Mouse (Mus musculus): ENCODE data around the gene Ehhadh. TPM values are rescaled to one million over a fixed set of nuclear protein-coding genes. Genes with fewer than 3 reads are reported as not detected.
A peak's percentile ranks its signal among the peaks of the same experiment; 100 is the strongest.
"Not testable (repeated sequence)": the region's sequence is repeated elsewhere in the genome, so short reads cannot be mapped to it uniquely, and the experiment has no call there.

Gene Ehhadh
- polyA plus RNA-seq, 1 experiment from 2014 or later = 0.61 TPM

- no peak overlapping the region for H3K4me2 ChIP-seq
- ATAC-seq = no peak
- no peaks in the 10 kb centered on the region for H3K9me3 ChIP-seq (replicated peaks)
- H3K36me3 ChIP-seq (ENCODE audit: poor library complexity, severe bottlenecking) = no peaks in the 10 kb centered on the region
- no peak overlapping the region for H3K9ac ChIP-seq
- H3K27me3 ChIP-seq = no peaks in the 10 kb centered on the region
- no peak overlapping the region for H3K27ac ChIP-seq
- no peak overlapping the region for H3K4me3 ChIP-seq
- 61% methylated on average over 8 of the region's 8 CpGs for WGBS
- no peaks in the 10 kb centered on the region for H3K4me1 ChIP-seq
Measured at GRCm38 (mm10) chr16:21818629-21819028, 31.0 kb upstream of the Ehhadh start.

- no peak for ATAC-seq
- H3K4me3 ChIP-seq = no peak overlapping the region
- H3K27me3 ChIP-seq = no peaks in the 10 kb centered on the region
- WGBS = 50% methylated on average over 9 of the region's 9 CpGs
- H3K27ac ChIP-seq = no peak overlapping the region
- no peak overlapping the region for H3K4me2 ChIP-seq
- no peaks in the 10 kb centered on the region for H3K36me3 ChIP-seq (ENCODE audit: poor library complexity, severe bottlenecking)
- H3K4me1 ChIP-seq = no peaks in the 10 kb centered on the region
- H3K9ac ChIP-seq = no peak overlapping the region
- no peaks in the 10 kb centered on the region for H3K9me3 ChIP-seq (replicated peaks)
Measured at GRCm38 (mm10) chr16:21818132-21818531, 30.5 kb upstream of the Ehhadh start.

GRCm38 (mm10) chr16:21815669-21816010, 28.0 kb upstream of the Ehhadh start:
- H3K9ac ChIP-seq = no peak overlapping the region
- H3K27me3 ChIP-seq = no peaks in the 10 kb centered on the region
- ATAC-seq = no peak
- H3K4me3 ChIP-seq = no peak overlapping the region
- 48% methylated on average over 7 of the region's 7 CpGs for WGBS
- H3K36me3 ChIP-seq (ENCODE audit: poor library complexity, severe bottlenecking) = peaks cover 4% of the 10 kb centered on the region
- no peaks in the 10 kb centered on the region for H3K4me1 ChIP-seq
- no peak overlapping the region for H3K4me2 ChIP-seq
- H3K9me3 ChIP-seq (replicated peaks) = no peaks in the 10 kb centered on the region
- no peak overlapping the region; the same call in 1 of the 2 replicates for H3K27ac ChIP-seq

GRCm38 (mm10) chr16:21814861-21815668, 27.5 kb upstream of the Ehhadh start:
- Histone ChIP-seq H3K27ac (no peak overlapping the region; the same call in 1 of the 2 replicates), H3K4me2 (no peak overlapping the region), H3K4me1 (no peaks in the 10 kb centered on the region), H3K9ac (no peak overlapping the region), H3K4me3 (no peak overlapping the region), H3K9me3 (replicated peaks) (no peaks in the 10 kb centered on the region), H3K36me3 (ENCODE audit: poor library complexity, severe bottlenecking) (peaks cover 8% of the 10 kb centered on the region), H3K27me3 (no peaks in the 10 kb centered on the region)
- 79% methylated on average over 11 of the region's 11 CpGs for WGBS
- peak; percentile 43 for ATAC-seq

- Histone ChIP-seq H3K36me3 (ENCODE audit: poor library complexity, severe bottlenecking) (peaks cover 22% of the 10 kb centered on the region), H3K4me3 (no peak overlapping the region), H3K27me3 (no peaks in the 10 kb centered on the region), H3K4me2 (no peak overlapping the region), H3K27ac (no peak overlapping the region), H3K4me1 (no peaks in the 10 kb centered on the region), H3K9me3 (replicated peaks) (no peaks in the 10 kb centered on the region), H3K9ac (no peak overlapping the region)
- WGBS = 74% methylated on average over 6 of the region's 6 CpGs
- no peak for ATAC-seq
Measured at GRCm38 (mm10) chr16:21813164-21813834, 25.7 kb upstream of the Ehhadh start.

GRCm38 (mm10) chr16:21807786-21808185, 20.2 kb upstream of the Ehhadh start:
- ATAC-seq; H3K4me1 ChIP-seq; H3K27me3 ChIP-seq; H3K9me3 ChIP-seq (replicated peaks); H3K9ac ChIP-seq; H3K4me2 ChIP-seq; H3K27ac ChIP-seq; H3K4me3 ChIP-seq: not testable (repeated sequence)
- 91% methylated on average over 7 of the region's 7 CpGs for whole genome bisulfite sequencing
- peaks cover 43% of the 10 kb centered on the region for H3K36me3 ChIP-seq (ENCODE audit: poor library complexity, severe bottlenecking)

- Histone ChIP-seq H3K36me3 (ENCODE audit: poor library complexity, severe bottlenecking) (peaks cover 48% of the 10 kb centered on the region), H3K4me1 (no peaks in the 10 kb centered on the region), H3K27ac (no peak overlapping the region), H3K4me3 (no peak overlapping the region), H3K9ac (no peak overlapping the region), H3K4me2 (no peak overlapping the region), H3K27me3 (no peaks in the 10 kb centered on the region), H3K9me3 (replicated peaks) (no peaks in the 10 kb centered on the region)
- ATAC-seq = no peak
- 89% methylated on average over 1 of the region's 1 CpGs for WGBS
Measured at GRCm38 (mm10) chr16:21806892-21807291, 19.3 kb upstream of the Ehhadh start.

GRCm38 (mm10) chr16:21804258-21804657, 16.7 kb upstream of the Ehhadh start:
- no peak overlapping the region for H3K9ac ChIP-seq
- no peaks in the 10 kb centered on the region for H3K9me3 ChIP-seq (replicated peaks)
- H3K27ac ChIP-seq = no peak overlapping the region
- no peak overlapping the region for H3K4me2 ChIP-seq
- 100% methylated on average over 1 of the region's 1 CpGs for WGBS
- peak; percentile 21; the same call in 1 of the 2 replicates for ATAC-seq
- no peaks in the 10 kb centered on the region for H3K4me1 ChIP-seq
- H3K27me3 ChIP-seq = no peaks in the 10 kb centered on the region
- no peak overlapping the region for H3K4me3 ChIP-seq
- peaks cover 50% of the 10 kb centered on the region for H3K36me3 ChIP-seq (ENCODE audit: poor library complexity, severe bottlenecking)

GRCm38 (mm10) chr16:21795071-21795470, 7.5 kb upstream of the Ehhadh start:
- Histone ChIP-seq H3K9ac (peak overlapping the region; percentile 91), H3K36me3 (ENCODE audit: poor library complexity, severe bottlenecking) (peaks cover 8% of the 10 kb centered on the region; the same call in 1 of the 2 replicates), H3K4me3 (peak overlapping the region; percentile 83), H3K27me3 (no peaks in the 10 kb centered on the region), H3K4me2 (peak overlapping the region; percentile 82), H3K27ac (no peak overlapping the region), H3K9me3 (replicated peaks) (no peaks in the 10 kb centered on the region), H3K4me1 (peaks cover 16% of the 10 kb centered on the region)
- ATAC-seq = no peak
- 16% methylated on average over 5 of the region's 5 CpGs for WGBS

GRCm38 (mm10) chr16:21794697-21795045, 7.1 kb upstream of the Ehhadh start:
- peaks cover 16% of the 10 kb centered on the region for H3K4me1 ChIP-seq
- H3K4me3 ChIP-seq = peak overlapping the region; percentile 83
- WGBS = under 1% methylated on average over 14 of the region's 14 CpGs
- ATAC-seq = peak; percentile 41
- peak overlapping the region; percentile 87 for H3K27ac ChIP-seq
- no peaks in the 10 kb centered on the region for H3K27me3 ChIP-seq
- no peaks in the 10 kb centered on the region for H3K9me3 ChIP-seq (replicated peaks)
- H3K9ac ChIP-seq = peak overlapping the region; percentile 91
- peaks cover 7% of the 10 kb centered on the region; the same call in 1 of the 2 replicates for H3K36me3 ChIP-seq (ENCODE audit: poor library complexity, severe bottlenecking)
- peak overlapping the region; percentile 82 for H3K4me2 ChIP-seq

GRCm38 (mm10) chr16:21793875-21794696, 6.5 kb upstream of the Ehhadh start, which contains the start of gene Map3k13:
TSS of gene Map3k13 (plus strand) at chr16:21794346.
- WGBS = 2% methylated on average over 47 of the region's 47 CpGs
- H3K4me3 ChIP-seq = peak within 1 kb of the TSS; percentile 83
- H3K9me3 ChIP-seq (replicated peaks) = no peaks in the 10 kb centered on the region
- H3K4me1 ChIP-seq = peaks cover 16% of the 10 kb centered on the region
- peak within 1 kb of the TSS; percentile 87 for H3K27ac ChIP-seq
- no peaks in the 10 kb centered on the region for H3K27me3 ChIP-seq
- peaks cover 4% of the 10 kb centered on the region; the same call in 1 of the 2 replicates for H3K36me3 ChIP-seq (ENCODE audit: poor library complexity, severe bottlenecking)
- peak; percentile 99 for ATAC-seq
- H3K9ac ChIP-seq = peak within 1 kb of the TSS; percentile 91
- peak within 1 kb of the TSS; percentile 82 for H3K4me2 ChIP-seq

Measured in forebrain, embryonic 13.5 days (tissue).